Comparison of ENCODE assay signal across 8 mouse cellular contexts in genomic region chr17:85089621-85090020, GRCm38 (mm10). TPM values are rescaled to one million over a fixed set of nuclear protein-coding genes. Genes with fewer than 3 reads are reported as not detected.
DNase-seq lines count a peak whose midpoint lies in the region; ATAC-seq lines count a peak whose summit lies in the region.

No protein-coding gene starts in this region.

- H3K27me3 ChIP-seq in lung, embryonic 16.5 days (ENCODE audit: control insufficient read depth, insufficient read depth, low read depth, low read length), result no peaks in the 10 kb centered on the region
- no peaks in the 10 kb centered on the region for H3K27me3 ChIP-seq in forebrain, embryonic 16.5 days (replicated peaks; ENCODE audit: control insufficient read depth, insufficient read depth, low read length)

- WGBS in lung, embryonic 16.5 days, result under 1% methylated on average over 16 of the region's 16 CpGs
- WGBS in forebrain, embryonic 16.5 days, result 0% methylated on average over 16 of the region's 16 CpGs

- H3K36me3 ChIP-seq in lung, embryonic 16.5 days (ENCODE audit: control insufficient read depth, insufficient read depth, low read length), result no peaks in the 10 kb centered on the region
- H3K36me3 ChIP-seq in forebrain, embryonic 16.5 days (ENCODE audit: control insufficient read depth, insufficient read depth), result no peaks in the 10 kb centered on the region

- H3K4me3 ChIP-seq in lung, embryonic 16.5 days (ENCODE audit: low read length), result peak overlapping the region; percentile 92
- H3K4me3 ChIP-seq in forebrain, embryonic 16.5 days (replicated peaks; ENCODE audit: low read length), result peak overlapping the region; percentile 80

- H3K9me3 ChIP-seq in lung, embryonic 16.5 days (ENCODE audit: control insufficient read depth, low read length), result no peaks in the 10 kb centered on the region
- H3K9me3 ChIP-seq in forebrain, embryonic 16.5 days (ENCODE audit: control insufficient read depth, low read length), result no peaks in the 10 kb centered on the region

- DNase-seq in cerebellum, postnatal 36 days, result no peak
- DNase-seq in lung, postnatal 36 days, result no peak
- DNase-seq in spleen, postnatal 10 days (ENCODE audit: low spot score in 2 of 2), result no peak
- DNase-seq in adrenal gland, postnatal 14 days, result no peak

- peak; percentile 5; the same call in 1 of the 2 replicates for ATAC-seq in cerebellum, adult (ENCODE audit: insufficient number of reproducible peaks, low FRiP score, low TSS enrichment)
- peak; percentile 1; the same call in 1 of the 2 replicates for ATAC-seq in lung, embryonic 16.5 days (ENCODE audit: low read depth)
- ATAC-seq in forebrain, embryonic 16.5 days, result peak; percentile 7
- peak; percentile 3 for ATAC-seq in megakaryocyte, adult 5-6 weeks (ENCODE audit: poor library complexity, severe bottlenecking)

- H3K27ac ChIP-seq in lung, embryonic 16.5 days (ENCODE audit: low read length), result peak overlapping the region; percentile 79
- H3K27ac ChIP-seq in forebrain, embryonic 16.5 days (ENCODE audit: low read length), result peak overlapping the region; percentile 88

- H3K4me1 ChIP-seq in lung, embryonic 16.5 days (replicated peaks; ENCODE audit: control insufficient read depth, insufficient read depth, low read length), result peaks cover 4% of the 10 kb centered on the region
- H3K4me1 ChIP-seq in forebrain, embryonic 16.5 days (replicated peaks; ENCODE audit: control insufficient read depth, insufficient read depth, low read length), result peaks cover 14% of the 10 kb centered on the region

- H3K9ac ChIP-seq in lung, embryonic 16.5 days (ENCODE audit: low read length), result peak overlapping the region; percentile 80
- peak overlapping the region; percentile 75 for H3K9ac ChIP-seq in forebrain, embryonic 16.5 days (replicated peaks; ENCODE audit: low read depth, low read length)

- peak overlapping the region; percentile 80 for H3K4me2 ChIP-seq in lung, embryonic 16.5 days (ENCODE audit: low read depth, low read length)
- peak overlapping the region; percentile 84 for H3K4me2 ChIP-seq in forebrain, embryonic 16.5 days (ENCODE audit: low read length)

RNA-seq across cellular contexts. Expression of gene Prepl, which starts 0.4 kb away (rescaled TPM):
- 24.6 and 26.0 TPM in 2 replicates for polyA plus RNA-seq in lung, embryonic 16.5 days (2015; fragmentation: Nextera tagmentation; extraction: Ambion mirVana)
- polyA plus RNA-seq in forebrain, embryonic 16.5 days (2015; fragmentation: Nextera tagmentation; extraction: Ambion mirVana), result 76.9 and 85.1 TPM in 2 replicates
- total RNA-seq in megakaryocyte, adult 5-6 weeks (2015), result 13.5 and 15.3 TPM in 2 replicates
- 7.9 and 10.3 TPM in 2 replicates for total RNA-seq in megakaryocyte, adult 5-6 weeks (2017)
- total RNA-seq in adrenal gland, postnatal 14 days (2021), result 29.3 and 32.7 TPM in 2 replicates

RNA-seq across cellular contexts. Expression of gene Camkmt, which starts 0.7 kb away (rescaled TPM):
- 10.9 and 11.7 TPM in 2 replicates for polyA plus RNA-seq in lung, embryonic 16.5 days (2015; fragmentation: Nextera tagmentation; extraction: Ambion mirVana)
- 19.0 and 20.2 TPM in 2 replicates for polyA plus RNA-seq in forebrain, embryonic 16.5 days (2015; fragmentation: Nextera tagmentation; extraction: Ambion mirVana)
- 2.8 and 4.2 TPM in 2 replicates for total RNA-seq in megakaryocyte, adult 5-6 weeks (2015)
- total RNA-seq in megakaryocyte, adult 5-6 weeks (2017), result 2.3 and 3.3 TPM in 2 replicates
- 4.8 and 6.0 TPM in 2 replicates for total RNA-seq in adrenal gland, postnatal 14 days (2021)
